Mouse (Mus musculus): Measurements from ENCODE around the gene Pigv.
A peak's percentile ranks its signal among the peaks of the same experiment; 100 is the strongest.
"Not testable (repeated sequence)": the region's sequence is repeated elsewhere in the genome, so short reads cannot be mapped to it uniquely, and the experiment has no call there.

Gene Pigv

GRCm38 (mm10) chr4:133672845-133673647, 599 bp upstream of the Pigv start:
- DNase-seq: no peak

GRCm38 (mm10) chr4:133671184-133671880, 1.1 kb downstream of the Pigv start:
- DNase-seq: peak; percentile 78

- no peak for DNase-seq
Measured at GRCm38 (mm10) chr4:133669652-133670210, 2.7 kb downstream of the Pigv start.

- no peak for DNase-seq
Measured at GRCm38 (mm10) chr4:133668537-133668936, 3.9 kb downstream of the Pigv start.

- no peak for DNase-seq
Measured at GRCm38 (mm10) chr4:133666199-133666598, 6.2 kb downstream of the Pigv start.

GRCm38 (mm10) chr4:133665118-133665517, 7.3 kb downstream of the Pigv start:
- no peak for DNase-seq

GRCm38 (mm10) chr4:133662945-133663344, 9.5 kb downstream of the Pigv start:
- DNase-seq: no peak

GRCm38 (mm10) chr4:133662421-133662820, 10.0 kb downstream of the Pigv start:
- no peak for DNase-seq

- peak; percentile 79 for DNase-seq
Measured at GRCm38 (mm10) chr4:133660193-133661155, 12.0 kb downstream of the Pigv start.

- DNase-seq: peak; percentile 19
Measured at GRCm38 (mm10) chr4:133659497-133660192, 12.8 kb downstream of the Pigv start.

GRCm38 (mm10) chr4:133658729-133659128, 13.7 kb downstream of the Pigv start:
- DNase-seq: no peak

GRCm38 (mm10) chr4:133657829-133658458, 14.5 kb downstream of the Pigv start:
- no peak for DNase-seq

GRCm38 (mm10) chr4:133656997-133657396, 15.4 kb downstream of the Pigv start:
- DNase-seq: no peak

GRCm38 (mm10) chr4:133656294-133656693, 16.2 kb downstream of the Pigv start:
- DNase-seq: no peak

GRCm38 (mm10) chr4:133654070-133654469, 18.4 kb downstream of the Pigv start:
- not testable (repeated sequence) for DNase-seq

GRCm38 (mm10) chr4:133652746-133653145, 19.7 kb downstream of the Pigv start:
- DNase-seq: no peak

- no peak for DNase-seq
Measured at GRCm38 (mm10) chr4:133651986-133652385, 20.5 kb downstream of the Pigv start.

GRCm38 (mm10) chr4:133651445-133651844, 21.0 kb downstream of the Pigv start:
- no peak for DNase-seq

GRCm38 (mm10) chr4:133649989-133650699, 22.3 kb downstream of the Pigv start, which contains the start of gene Zdhhc18:
TSS of gene Zdhhc18 (minus strand) at chr4:133650154.
- peak; percentile 67 for DNase-seq

GRCm38 (mm10) chr4:133649464-133649863, 23.0 kb downstream of the Pigv start:
- DNase-seq: not testable (repeated sequence)

GRCm38 (mm10) chr4:133645680-133646079, 26.8 kb downstream of the Pigv start:
- DNase-seq: no peak
